Mouse (Mus musculus) hematopoietic stem cell, adult 5-6 weeks (primary cell): Measurements from ENCODE around the gene Dcbld1. TPM values are rescaled to one million over a fixed set of nuclear protein-coding genes. Genes with fewer than 3 reads are reported as not detected.
"Not testable (repeated sequence)": the region's sequence is repeated elsewhere in the genome, so short reads cannot be mapped to it uniquely, and the experiment has no call there.

Source experiments
- ATAC-seq, 2 experiments: fragments of 125-278 bp in 1 of 2; replicated peaks in 1 of 2; 2 replicates each; pipeline ENCODE4 v1.8.0; 2016 to 2017; ENCODE audit warnings: inconsistent platforms in 2 of 2, mild to moderate bottlenecking in 2 of 2, moderate number of reproducible peaks in 2 of 2, low read depth in 1 of 2, moderate TSS enrichment in 1 of 2; ENCODE audit not compliant: low FRiP score in 2 of 2, poor library complexity in 2 of 2, severe bottlenecking in 2 of 2, insufficient read depth in 1 of 2, low TSS enrichment in 1 of 2
- total RNA-seq: library from RNA; stranded (forward); fragments of 172-1452, 232-1000 nt; gene quantifications from 2 replicates; pipeline ENCODE4 v1.2.3, GENCODE M21; 2017

Dcbld1 gene
- total RNA-seq, 1 experiment from 2014 or later: 0.40 TPM

GRCm38 (mm10) chr10:52287852-52288533 is 54.6 kb downstream of the Dcbld1 start:
- no peak for ATAC-seq

- ATAC-seq: no peak
These were observed 55.8 kb downstream of the Dcbld1 start for GRCm38 (mm10) chr10:52289261-52289660.

- ATAC-seq: not testable (repeated sequence)
These were observed 59.0 kb downstream of the Dcbld1 start for GRCm38 (mm10) chr10:52292391-52292790.

GRCm38 (mm10) chr10:52293921-52294577 is 60.6 kb downstream of the Dcbld1 start:
- ATAC-seq: no peak

- ATAC-seq: no peak
These were observed 62.5 kb downstream of the Dcbld1 start for GRCm38 (mm10) chr10:52295934-52296333.

GRCm38 (mm10) chr10:52298568-52298967 is 65.1 kb downstream of the Dcbld1 start:
- ATAC-seq: not testable (repeated sequence)

- ATAC-seq: no peak
These were observed 68.3 kb downstream of the Dcbld1 start for GRCm38 (mm10) chr10:52301766-52302165.

GRCm38 (mm10) chr10:52302271-52302670 is 68.9 kb downstream of the Dcbld1 start:
- no peak for ATAC-seq

GRCm38 (mm10) chr10:52304574-52304973 is 71.2 kb downstream of the Dcbld1 start:
- no peak for ATAC-seq

- no peak for ATAC-seq
These were observed 75.8 kb downstream of the Dcbld1 start for GRCm38 (mm10) chr10:52309196-52309595.

- ATAC-seq: no peak
These were observed 86.3 kb downstream of the Dcbld1 start for GRCm38 (mm10) chr10:52319506-52320286.

- ATAC-seq: no peak
These were observed 88.5 kb downstream of the Dcbld1 start for GRCm38 (mm10) chr10:52321918-52322317.

- peak; percentile 37 to 42; a peak in 1 of 4 replicates for ATAC-seq
These were observed 97.6 kb downstream of the Dcbld1 start for GRCm38 (mm10) chr10:52331007-52331406.

- 0 out of 4 replicates have a peak, but pooled peaks of 1 of the 2 experiments have one; percentile 37 for ATAC-seq
These were observed 109.9 kb downstream of the Dcbld1 start for GRCm38 (mm10) chr10:52343324-52343723.

- no peak for ATAC-seq
These were observed 119.8 kb downstream of the Dcbld1 start for GRCm38 (mm10) chr10:52353184-52353583.

GRCm38 (mm10) chr10:52358467-52358866 is 125.0 kb downstream of the Dcbld1 start, which contains the start of gene Gm26741:
Gene Gm26741, plus strand, starts transcription at chr10:52358767.
- no peak for ATAC-seq

GRCm38 (mm10) chr10:52360241-52360735 is 126.9 kb downstream of the Dcbld1 start:
- ATAC-seq: no peak
